ENCODE assay signal across 27 mouse cellular contexts in genomic region chr1:45207926-45208325, GRCm38 (mm10).
"Had no signal": no experiment of that assay in that cellular context is flagged by ENCODE, and none has a peak within 500 bp of the region (broad histone marks: within the 10 kb centered on the region; RNA-seq: fewer than 3 reads in every experiment).

No protein-coding gene starts in this region.

- H3K4me3 ChIP-seq: limb, embryonic 10.5 days; limb, embryonic 12.5 days; limb, embryonic 13.5 days; limb, embryonic 15.5 days; liver, embryonic 12.5 days; liver, embryonic 13.5 days; liver, embryonic 15.5 days; lung, embryonic 15.5 days; megakaryocyte, embryonic 14.5 days; midbrain, embryonic 10.5 days; midbrain, embryonic 12.5 days; midbrain, embryonic 13.5 days; midbrain, embryonic 15.5 days; myocyte had no signal

- DNase-seq: left cerebral cortex, postnatal 4 days; liver; liver, embryonic 13.5 days; liver, postnatal 0 days; lung, adult 18-20 months; lung, adult 2 months; lung, embryonic 14.5 days; lung, postnatal 10 days; lung, postnatal 14 days; lung, postnatal 36 days; lung, postnatal 4 days; midbrain, embryonic 14.5 days had no signal

- H3K4me1 ChIP-seq: limb, embryonic 10.5 days; limb, embryonic 12.5 days; limb, embryonic 13.5 days; limb, embryonic 15.5 days; liver, embryonic 12.5 days; liver, embryonic 13.5 days; liver, embryonic 15.5 days; lung, embryonic 15.5 days; megakaryocyte, embryonic 14.5 days; midbrain, embryonic 10.5 days; midbrain, embryonic 12.5 days; midbrain, embryonic 13.5 days; midbrain, embryonic 15.5 days had no signal

- H3K27ac ChIP-seq: limb, embryonic 10.5 days; limb, embryonic 12.5 days; limb, embryonic 13.5 days; limb, embryonic 15.5 days; liver, embryonic 12.5 days; liver, embryonic 13.5 days; liver, embryonic 14.5 days; liver, embryonic 15.5 days; lung, embryonic 15.5 days; macrophage; midbrain, embryonic 10.5 days; midbrain, embryonic 12.5 days; midbrain, embryonic 13.5 days; midbrain, embryonic 15.5 days had no signal
